Mouse (Mus musculus): Measurements from ENCODE around the gene Myo1h.
A peak's percentile ranks its signal among the peaks of the same experiment; 100 is the strongest.

Gene Myo1h

DNA sequence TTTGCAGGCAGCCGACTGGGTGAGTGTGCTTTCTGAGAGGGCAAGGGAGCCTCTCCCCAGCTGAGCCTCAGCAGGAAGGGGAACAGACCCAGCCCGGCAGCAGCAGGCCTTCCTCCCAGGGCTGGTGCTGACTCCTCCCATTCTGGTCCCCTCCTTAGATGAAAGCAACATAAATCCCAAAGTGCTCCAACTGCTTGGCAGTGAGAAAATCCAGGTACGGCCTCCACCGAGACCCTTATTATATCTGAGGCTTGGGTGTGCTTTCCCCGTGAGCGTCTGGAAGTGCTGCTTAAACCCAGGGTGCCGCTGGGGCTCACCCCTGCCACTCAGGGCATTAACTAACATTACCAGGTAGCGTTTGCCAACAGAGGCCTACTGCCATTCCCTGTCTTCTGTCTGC lies 70.6 kb downstream of the Myo1h start:
- DNase-seq (ENCODE audit: low read depth, low spot score), result no peak

DNA sequence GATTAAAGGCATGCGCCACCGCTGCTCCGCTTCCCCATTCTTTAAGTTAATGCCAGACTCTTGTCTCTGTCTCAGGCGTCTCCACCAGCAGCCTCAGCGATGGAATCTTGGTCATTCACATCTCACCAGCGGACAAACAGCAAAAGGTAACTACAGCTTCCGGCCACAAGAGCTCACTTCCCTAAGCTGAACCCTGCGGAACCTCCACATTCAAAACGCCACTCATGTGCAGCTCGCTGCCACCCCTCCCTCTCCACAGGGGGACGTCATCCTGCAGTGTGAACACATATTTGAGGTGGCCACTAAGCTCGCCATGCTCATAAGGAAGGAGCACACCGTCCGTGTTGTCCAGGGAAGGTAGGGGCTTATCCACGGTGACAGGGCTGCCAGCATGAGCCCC lies 72.0 kb downstream of the Myo1h start:
- no peak for DNase-seq (ENCODE audit: low read depth, low spot score)

DNA sequence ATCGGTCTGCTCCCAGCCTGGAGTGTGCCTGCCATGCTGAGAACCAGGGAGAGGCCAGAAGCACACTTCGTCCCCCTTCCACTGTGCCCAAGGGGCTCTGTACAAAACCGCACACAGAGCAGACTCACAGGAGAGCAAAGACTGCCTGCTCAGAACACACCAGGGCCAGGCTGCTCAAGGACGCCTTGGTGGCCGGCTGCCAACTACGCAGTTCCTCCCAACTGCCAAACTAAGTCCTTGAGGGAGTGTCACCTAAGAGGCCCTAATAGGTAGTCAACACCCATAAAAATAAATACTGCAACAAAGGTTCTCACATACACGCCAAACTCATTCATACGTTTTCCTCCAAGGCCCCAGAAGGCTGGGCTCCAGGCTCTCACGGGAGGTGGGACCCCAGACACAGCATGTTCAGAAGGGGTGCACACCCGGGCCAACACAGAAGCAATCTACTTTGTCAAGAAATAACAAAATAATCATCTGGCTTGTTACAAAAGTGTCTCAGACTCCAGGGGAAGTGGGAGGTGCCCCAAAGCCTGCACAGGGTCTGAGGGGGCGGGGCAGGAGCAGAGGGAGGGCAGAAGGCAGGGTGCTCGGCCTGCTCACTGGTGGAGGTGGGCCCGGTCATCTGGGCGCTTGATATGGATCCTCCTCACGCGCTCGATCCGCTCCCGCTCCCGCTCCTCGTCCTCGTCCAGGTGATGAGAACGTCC lies 76.2 kb downstream of the Myo1h start:
- no peak for DNase-seq (ENCODE audit: low read depth, low spot score)

DNA sequence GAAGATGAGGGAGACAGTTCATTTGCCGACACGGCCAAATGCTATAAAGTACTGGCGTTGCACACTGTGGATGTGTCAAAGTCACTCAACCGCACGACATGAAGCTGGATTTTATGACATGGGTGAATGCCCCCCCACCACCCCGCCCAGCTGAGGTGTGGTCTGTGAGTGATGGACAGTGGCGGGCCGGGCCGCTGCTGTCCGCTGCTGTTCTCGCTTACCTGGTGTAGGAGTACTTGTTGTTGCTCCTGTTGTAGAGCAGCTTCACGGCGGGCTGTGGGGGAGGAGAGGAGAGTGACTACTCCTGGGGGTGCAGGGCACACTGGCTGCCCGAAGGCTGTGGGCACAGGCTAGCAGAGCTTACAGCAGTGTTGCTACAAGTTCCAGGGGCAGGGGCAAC lies 79.2 kb downstream of the Myo1h start:
- DNase-seq (ENCODE audit: low read depth, low spot score), result no peak

DNA sequence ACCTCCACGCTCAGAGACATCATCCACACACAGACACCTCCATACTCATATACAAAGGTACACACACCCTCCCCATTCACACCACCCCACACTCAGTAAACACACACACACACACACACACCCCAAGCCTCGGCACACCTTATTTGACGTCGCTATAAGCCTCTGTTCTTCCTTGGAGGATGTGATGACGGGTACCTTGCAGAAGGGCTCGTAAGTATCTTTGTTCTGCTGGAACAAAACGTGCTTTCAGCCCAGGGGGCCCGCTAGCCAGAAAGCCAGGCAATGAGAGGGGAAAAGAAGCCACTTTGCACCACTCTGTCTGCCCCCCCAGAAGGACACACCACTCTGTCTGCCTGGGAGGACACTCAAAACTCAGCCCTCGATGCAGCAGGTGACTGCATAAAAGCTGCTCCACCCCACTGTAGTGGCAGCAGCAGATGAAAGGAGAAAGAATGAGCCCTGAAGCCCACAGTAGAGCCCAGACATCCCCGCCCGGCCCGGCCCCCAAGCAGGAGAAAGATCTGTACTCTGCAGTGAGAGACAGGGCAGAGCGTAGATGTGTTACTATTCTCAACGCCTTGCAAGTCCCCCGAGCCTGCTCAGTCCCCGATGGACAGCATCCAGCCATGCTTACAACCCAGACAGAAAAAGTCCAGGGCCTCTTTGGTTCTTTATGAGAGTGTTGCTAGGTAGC lies 80.0 kb downstream of the Myo1h start:
- DNase-seq (ENCODE audit: low read depth, low spot score), result no peak

DNA sequence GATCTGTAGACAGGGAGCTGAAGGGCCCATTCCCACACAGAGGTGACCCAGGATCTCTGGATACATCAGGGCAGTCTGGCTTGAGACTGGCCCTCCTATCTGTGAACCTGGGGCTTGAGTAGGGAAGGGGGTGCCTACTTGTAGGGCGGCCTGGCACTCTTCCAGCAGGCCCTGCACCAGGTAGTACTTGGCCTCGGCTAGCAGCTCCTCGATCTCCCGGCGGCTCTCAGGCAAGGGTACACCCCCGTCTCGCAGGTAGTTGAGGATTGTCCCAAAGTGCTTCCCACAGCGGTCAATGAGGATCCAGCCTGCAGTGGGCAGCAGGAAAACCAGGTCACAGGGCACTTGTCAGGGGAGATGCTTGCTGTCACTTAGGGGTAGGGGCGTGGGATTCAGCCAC lies 81.0 kb downstream of the Myo1h start:
- DNase-seq (ENCODE audit: low read depth, low spot score), result no peak

DNA sequence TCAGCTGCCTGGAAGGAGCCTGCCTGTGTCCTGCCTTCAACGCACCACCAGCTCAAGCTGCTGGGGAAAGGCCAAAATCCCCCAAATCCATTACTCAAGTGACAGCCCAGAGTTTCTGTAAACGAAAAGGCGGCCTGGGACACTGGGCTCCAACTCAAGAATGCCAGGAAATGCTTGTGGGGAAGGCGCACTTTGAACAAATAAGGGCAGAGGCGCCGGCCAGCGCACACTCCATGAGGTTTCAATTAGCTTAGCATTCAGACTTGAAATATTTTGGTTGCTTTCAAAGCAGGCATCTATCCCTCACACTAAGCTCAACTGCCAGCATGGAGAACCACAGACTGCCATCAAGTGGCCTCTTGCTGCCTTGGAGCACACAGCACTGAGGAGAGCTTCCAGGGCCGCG lies 81.4 kb downstream of the Myo1h start:
- DNase-seq (ENCODE audit: low read depth, low spot score), result no peak

DNA sequence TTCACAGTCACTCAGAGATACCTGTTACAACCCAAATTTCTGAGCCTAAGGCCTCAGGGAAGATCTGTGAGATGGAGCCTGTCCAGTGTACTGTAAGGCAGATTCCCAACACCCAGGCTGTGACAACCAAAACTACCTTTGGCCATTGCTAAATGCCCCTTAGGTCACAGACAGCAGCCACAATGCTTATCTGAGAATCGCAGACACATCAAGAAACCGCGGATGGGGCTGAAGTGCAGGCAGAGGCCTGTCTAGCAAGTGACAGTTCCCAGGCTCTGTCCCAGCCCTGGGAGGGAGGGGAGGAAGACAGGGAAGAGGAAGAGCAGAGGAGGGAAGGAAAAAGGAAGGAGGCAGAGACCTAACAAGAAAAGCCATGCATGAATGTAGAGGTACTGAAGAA lies 82.4 kb downstream of the Myo1h start:
- no peak for DNase-seq (ENCODE audit: low read depth, low spot score)

DNA sequence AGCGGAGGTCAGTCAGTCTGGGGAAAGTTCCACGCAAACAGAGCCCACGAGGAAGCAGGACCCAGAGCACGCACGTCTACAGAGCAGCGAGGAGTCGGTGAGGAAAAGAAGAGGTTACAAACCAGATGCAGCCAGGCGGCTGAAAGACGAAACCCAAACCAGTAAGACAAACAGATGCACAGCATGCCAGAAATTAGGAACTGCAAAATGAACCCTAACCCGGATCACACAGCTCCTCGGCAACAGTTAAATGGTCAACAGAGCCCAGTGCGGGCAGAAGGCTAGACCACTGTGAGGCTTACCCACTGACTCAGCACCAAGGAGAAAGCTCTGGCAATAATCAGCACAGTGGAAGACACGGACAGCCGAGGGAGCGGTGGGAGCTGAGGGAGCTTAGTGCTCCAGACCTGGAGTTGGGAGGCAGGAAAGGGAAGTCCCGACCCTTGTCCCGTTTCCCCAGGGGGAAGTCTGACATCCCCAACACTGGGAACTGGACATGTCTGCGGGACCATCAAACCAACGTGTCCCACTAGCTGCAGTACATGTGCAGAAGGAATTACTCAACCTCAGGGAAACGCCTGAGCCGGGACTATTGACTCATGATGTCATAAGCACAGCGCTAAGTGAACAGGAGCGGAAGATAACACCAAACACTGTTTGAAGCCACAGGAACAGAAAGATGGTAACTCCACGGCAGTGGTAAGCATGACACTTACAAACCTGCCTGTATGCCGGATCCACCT lies 82.9 kb downstream of the Myo1h start:
- no peak for DNase-seq (ENCODE audit: low read depth, low spot score)

DNA sequence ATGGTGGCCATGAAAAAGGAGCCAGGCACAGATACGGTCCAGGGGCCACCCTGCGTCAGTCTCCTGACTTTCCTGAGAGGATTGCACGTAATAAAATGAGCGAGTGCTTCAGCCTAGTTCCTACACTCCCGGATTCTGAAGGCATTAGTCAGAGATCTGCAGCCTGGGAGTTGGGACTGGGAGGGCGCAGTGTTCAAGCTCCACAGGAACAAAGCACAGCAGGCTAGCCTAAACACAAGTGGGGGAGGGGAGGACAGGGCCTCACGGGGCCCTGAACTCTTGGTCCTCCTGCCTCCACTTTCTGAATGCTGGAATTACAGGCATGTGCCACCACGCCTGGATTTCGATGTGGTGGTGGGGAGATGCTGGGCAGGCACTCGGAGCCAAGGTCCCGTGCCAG lies 83.6 kb downstream of the Myo1h start:
- DNase-seq (ENCODE audit: low read depth, low spot score), result no peak

DNA sequence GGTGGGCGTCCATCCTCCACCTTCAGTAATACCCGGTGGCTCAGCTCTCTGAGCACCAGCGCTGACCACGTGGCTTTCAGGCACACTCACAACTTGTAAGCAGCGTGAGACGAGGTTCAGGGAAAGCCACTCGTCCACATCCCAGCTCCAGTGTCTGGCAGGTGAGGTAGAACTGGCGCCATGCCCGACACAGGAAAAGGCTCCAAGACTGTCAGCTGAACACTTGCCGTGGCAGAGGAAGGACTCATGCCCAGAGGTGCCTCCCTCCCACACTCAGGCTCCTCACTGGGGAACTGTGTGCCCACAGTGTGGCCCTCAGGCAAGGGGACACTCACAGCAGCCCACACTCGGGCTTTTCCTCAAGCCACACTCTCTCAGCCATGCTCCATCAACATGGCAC lies 84.2 kb downstream of the Myo1h start:
- DNase-seq (ENCODE audit: low read depth, low spot score), result no peak

DNA sequence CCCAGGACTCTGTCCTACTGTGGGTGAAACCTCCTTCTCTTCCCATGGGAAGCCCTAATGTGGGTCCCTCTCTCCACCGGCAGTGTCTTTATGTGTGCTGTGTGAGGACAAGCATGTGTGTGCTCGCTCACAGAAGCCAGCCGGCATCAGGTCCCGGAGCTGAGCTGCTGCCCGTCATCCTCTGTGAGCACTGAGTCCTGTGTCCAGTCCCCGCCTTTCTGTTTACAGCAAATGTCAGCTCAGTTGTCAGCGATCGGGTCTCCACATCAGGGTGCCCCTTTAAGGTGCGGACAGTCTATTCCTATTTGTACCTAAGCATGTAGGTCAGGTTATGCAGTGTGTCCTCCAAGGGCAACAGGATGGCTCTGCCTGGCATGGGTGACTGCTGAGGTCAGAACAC lies 84.6 kb downstream of the Myo1h start:
- no peak for DNase-seq (ENCODE audit: low read depth, low spot score)

DNA sequence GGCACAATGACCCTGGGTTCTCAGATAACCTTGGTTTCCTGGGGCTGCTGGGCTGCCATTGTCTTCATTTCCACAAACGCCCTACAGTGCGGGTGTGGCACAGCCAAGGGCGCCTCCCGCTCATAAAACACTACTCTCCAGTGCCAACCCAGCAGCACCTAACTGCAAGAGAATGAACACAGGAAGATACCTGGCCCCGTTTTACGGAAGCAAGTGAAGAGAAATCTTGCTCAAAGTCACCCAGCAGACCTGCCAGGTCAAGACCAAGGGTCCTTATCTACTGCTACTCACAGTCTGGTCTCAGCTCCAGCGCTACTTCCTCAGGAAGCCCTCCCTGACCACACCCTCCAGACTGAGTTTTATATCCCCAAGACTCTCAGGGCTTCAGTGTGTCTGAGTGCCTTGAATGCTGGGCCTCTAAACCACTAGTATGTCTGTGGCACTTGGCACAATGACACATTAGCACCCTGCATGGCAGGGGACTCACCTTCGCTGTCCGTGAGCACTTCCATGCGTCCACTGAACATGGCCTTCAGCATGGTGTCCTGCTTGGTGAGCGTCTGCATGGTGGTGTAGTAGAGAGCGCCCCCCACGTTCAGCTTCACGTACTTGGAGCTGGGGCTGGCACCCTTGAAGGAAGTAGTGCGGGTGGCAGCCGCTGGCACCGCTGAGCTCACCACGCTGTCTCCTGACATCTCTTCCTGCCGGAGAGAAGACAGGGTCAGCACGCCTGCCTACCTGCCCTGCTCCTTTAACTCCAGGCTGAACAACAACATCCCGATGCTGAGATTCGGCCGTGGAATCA lies 85.6 kb downstream of the Myo1h start:
- no peak for DNase-seq (ENCODE audit: low read depth, low spot score)

DNA sequence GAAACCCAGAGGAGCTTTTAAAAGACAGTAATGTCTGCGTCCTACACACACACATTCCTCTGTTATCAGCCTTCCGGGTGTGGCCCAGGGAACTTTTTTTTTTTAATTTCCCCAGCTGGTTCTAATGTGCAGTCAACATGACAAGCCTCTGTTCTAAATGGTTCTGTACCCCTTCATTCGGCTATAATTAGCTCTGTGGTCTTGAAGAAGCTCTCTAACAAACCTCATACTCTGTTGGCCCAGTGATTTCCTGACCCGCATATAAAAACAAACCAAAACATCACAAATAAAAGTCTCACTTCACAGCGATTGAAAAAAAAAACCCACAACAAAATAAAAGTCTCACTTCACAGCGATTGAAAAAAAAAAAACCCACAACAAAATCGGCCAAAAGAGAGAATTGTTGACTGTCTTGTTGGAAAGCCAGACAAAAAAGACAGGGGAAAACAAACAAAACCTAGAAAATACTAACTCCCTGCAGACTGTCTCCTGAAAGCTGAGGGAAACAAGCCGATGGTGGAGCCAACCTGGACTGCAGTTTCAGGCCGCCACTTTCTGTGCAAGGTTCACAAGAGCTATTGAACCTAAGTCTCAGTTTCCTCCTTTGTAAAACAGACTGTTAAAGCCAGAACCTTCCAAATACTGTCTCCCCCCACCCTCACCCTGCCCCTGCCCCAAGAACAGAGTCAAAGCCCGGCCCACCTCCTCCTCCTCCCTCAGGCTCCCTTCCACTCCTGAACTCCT lies 89.4 kb downstream of the Myo1h start:
- no peak for DNase-seq (ENCODE audit: low read depth, low spot score)

DNA sequence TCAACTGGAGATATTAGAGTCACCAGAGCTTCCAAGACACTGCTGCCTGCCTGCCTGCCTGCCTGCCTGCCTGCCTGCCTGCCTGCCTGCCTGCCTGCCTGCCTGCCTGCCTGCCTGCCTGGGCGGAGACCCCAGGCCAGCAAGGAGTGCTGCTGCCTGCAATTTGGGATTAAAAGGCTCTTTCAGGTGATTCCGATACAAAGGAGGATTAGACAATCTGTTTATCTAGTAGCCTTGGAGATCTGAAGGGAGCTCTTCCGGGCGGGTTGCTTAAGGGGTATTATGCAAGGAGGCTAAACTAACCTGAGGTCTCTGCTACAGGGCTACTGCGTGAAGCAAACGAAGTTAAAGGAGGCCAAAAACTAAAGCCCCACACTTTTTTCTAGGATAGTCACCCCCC lies 90.0 kb downstream of the Myo1h start:
- no peak for DNase-seq (ENCODE audit: low read depth, low spot score)

DNA sequence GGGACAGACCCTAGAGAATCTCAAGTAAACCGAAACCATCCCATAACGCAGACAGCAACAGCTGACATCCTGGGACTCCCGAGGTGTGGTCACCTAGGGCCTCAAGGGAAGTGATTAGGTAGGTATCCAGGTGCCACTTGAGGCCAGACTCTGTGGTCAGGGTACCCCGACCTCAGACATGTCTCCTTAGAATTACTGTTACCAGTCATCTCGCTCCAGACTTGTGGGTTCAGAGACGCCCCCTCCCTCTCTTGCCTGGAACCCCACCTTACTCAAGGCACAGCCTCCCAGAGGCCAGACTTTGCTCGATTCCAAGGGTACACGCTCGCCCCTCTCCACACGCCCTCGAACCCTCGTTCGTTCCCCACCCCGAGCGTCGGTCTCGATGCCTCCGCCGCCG lies 90.8 kb downstream of the Myo1h start:
- no peak for DNase-seq (ENCODE audit: low read depth, low spot score)

DNA sequence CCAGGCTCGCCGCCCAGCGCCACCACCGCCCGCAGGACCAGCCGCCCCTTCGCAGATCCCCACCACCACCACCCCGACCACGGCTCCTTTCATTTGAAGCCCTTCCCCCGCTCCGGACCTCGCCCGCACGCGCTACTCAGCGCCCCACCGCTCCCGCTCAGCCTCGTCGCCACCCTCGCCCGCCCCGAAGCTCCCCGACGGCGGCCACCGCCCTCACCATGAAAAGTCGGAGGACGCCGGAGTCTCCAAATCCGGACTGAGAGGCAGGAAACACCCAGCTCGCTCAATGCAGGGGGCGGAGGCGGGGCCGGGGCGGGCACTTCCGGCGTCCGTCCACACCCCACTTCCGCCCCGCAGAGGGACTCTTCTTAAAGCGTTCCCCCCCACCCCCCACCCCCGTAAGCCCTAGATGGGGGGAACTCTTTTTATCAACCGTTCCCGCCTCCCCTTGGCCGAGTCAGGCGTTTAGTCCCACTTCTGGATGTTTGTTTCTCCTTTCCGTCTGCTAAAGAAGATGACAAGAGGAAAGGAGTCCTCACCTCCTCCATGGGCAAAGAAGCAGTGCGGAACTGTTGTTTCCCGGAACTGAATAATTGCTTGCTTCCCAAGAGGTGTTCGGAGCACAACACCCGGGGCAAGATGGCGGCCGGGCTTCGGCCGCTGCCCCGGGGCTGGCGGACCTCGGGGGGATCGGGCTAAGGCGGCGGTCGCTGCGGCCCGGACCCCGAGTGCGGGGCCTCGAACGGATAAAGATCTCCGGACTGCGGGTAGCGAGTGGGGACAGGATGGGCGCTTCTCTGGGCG lies 91.4 kb downstream of the Myo1h start, which contains the start of the genes Kctd10 and Ube3b:
TSS of gene Kctd10 (minus strand) at position 300 of the 804 bp plus-strand sequence.
TSS of gene Ube3b (plus strand) at position 399 of the 804 bp plus-strand sequence.
- DNase-seq (ENCODE audit: low read depth, low spot score), result peak; percentile 75

DNA sequence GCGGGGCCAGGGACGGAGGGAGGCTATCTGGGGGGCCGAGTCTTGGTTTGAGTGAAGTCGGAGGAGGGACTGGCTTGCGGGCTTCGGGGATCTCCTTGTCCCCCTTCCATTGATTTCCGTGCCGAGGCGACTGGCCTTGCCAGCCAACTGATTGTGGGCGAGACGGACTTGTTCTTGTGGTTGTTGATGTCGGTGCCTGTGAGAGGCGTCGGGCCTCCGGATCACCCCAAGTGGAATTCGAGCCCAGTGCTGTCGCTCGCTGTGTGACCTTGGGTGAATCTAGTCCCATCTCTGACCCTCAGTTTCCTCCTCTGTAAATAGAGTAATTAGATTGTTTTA lies 92.0 kb downstream of the Myo1h start:
- DNase-seq (ENCODE audit: low read depth, low spot score), result no peak

DNA sequence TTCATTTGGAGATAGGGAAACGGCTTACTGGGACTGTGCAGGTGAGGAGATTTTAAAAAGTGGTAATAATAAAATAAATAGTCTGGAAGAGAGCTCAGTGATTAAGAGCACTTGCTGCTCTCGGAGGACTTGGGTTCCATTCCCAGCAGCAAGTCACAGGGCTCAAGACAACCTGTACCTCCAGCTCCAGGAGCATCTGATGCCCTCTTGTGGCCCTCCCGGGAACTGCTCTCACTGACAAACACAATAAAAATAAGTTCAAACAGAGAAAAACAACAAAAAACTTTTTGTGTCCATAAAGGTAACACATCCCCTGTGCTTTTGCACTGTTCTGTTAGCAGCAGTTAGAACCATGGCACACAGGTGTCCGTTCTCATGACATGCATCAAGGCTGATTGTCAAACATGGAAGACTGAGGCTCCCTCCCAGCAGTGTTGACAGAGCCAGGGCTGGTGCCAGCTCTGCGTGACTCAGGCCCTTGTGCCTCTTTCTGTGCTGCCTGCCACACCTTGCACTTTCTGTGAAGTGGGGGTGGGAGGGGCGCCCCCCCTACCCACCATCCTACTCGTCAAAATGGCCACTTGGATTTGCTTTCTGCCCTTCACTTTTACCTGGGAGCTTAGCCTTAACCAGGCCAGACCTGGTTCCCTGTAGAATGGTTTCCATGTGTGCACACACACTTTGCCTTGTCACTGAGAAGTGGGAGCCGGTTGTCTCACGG lies 94.4 kb downstream of the Myo1h start:
- DNase-seq (ENCODE audit: low read depth, low spot score), result no peak

DNA sequence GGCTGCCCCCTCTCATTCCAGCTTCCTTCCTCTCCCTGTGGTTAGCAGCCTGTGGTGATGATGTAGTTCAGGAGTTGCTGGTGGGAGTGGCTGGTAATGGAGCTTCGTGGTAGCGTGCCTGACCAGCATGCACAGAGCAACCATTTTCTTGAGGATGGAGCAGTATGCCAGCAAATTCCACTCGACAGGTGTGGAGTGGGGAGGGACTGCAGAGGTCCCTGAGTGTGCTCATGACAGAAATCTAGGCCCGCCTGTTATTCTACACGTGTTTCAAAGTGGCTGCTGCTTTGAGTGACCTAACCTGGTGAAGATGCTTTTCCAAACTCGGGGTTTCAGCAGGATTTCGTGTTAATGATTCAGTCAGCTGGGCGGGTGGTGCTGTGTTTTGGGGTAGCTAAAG lies 95.5 kb downstream of the Myo1h start:
- no peak for DNase-seq (ENCODE audit: low read depth, low spot score)
